Mouse (Mus musculus) kidney, postnatal 25 days (tissue): Measurements from ENCODE around the gene Pknox2.

ENCODE experiments used
- DNase-seq, 2 experiments: peaks; one replicate each; pipeline ENCODE4 v3.0.0; 2021; ENCODE audit warnings: mixed read lengths in 2 of 2

Gene Pknox2

DNA sequence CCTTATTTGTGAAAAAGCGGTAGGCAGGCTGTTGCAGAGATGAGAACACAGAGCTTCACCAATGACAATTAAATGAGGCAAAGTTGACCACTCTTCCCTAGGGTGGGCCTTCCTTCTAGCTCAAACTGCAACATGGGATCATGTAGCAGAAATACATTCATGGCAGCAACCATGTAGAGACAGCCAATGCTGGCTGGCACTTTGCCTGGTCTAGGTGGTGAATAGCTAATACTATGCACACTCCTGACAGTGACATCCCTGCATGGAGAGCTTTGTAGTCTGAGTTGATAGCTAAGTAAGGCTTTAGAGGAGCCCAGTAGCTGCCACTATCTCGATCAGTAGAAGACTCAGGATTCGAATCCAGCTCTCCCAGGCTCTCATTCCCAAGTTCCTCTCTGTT is 48.6 kb downstream of the Pknox2 start:
- no peak for DNase-seq

DNA sequence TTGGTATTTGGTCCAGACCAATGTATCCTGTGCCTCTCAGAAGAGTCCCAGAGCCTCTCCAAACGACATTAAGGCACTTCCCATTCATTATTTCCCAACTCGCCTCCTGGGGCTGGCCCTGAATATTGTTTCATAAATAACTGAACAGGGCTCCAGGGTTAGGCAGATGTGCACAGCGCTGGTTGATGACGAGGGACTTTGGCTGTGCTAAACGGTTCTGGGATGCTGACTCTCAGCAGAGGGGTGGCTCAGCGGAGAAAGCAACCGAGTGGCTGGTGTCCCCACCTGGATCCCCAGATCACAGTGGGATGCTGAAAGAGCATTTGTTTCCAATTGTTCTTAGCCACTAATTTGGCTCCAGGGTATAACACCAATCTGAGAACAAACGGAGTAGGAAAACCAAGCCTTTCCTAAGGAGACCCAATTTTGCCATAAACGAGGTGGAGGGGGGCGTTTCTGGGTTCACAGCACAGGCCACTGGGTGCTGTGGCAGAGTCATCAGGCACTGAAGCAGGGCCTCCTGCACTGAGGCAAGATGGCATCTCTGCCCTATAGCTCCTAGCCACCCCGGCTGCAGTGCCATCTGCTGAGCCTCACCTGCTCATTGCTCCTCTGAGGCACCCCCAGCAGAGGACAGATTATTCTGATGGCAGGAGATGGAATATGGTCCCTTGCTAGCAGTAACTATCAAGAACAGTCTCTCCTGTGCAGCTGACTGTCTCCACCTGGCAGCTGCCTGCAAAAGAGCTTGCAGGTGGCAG is 52.8 kb downstream of the Pknox2 start:
- peak in 1 of 2 experiments; percentile 32 for DNase-seq

DNA sequence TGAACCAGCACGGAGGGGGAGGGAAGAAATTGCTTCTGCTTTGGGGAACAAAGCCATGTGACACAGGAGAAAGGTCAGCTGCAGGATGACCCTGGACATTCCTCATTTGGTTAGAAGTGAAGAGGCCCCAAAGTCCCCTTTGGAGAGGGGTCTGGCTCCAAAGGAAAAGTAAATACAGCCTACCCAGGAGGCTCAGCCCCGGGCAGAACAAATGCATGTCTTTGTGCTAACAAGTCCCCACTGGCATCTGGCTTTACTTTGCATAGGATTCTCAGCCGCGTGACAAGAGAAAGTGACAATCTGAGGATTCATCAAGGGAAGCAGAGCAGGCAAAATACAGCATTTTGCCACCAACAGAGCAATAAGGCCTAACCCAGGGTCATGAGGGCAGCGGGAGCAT is 54.1 kb downstream of the Pknox2 start:
- DNase-seq, result peak in 1 of 2 experiments; percentile 27

DNA sequence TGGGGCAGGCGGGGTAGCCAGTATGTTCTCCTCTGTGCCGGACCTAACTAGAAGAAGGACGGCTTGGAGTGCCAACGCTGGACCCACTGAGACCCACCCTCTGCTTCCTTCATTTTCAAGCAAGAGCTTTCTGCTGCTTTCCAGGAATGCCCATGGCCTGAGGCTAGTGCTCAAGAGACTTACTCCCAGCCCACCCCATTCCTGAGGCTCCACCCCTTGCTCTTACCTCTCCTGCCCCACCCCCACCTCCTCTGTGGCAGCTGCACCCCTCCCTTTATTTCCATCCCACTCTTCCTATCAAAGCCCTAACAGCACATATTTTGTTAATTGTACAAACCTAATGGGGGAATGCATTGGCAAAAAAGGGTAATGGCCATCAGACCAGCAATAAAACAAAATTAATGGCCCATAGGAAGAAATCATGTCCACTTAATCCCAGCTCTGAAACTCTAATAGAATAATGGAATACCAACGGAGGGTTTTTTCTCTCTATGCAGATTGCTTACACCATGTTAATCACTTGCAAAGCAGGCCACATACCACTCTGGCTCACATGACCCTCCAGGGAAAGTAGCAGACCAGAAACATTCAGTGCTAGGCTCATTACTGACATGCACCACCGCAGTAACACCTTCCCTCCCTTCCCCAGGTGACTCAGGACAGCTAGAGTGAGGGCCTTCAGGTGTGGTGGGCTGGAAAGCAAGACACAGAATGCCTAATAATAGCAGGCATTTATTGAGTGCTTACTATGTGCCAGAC is 57.1 kb downstream of the Pknox2 start:
- peak; percentile 38 to 60 for DNase-seq

DNA sequence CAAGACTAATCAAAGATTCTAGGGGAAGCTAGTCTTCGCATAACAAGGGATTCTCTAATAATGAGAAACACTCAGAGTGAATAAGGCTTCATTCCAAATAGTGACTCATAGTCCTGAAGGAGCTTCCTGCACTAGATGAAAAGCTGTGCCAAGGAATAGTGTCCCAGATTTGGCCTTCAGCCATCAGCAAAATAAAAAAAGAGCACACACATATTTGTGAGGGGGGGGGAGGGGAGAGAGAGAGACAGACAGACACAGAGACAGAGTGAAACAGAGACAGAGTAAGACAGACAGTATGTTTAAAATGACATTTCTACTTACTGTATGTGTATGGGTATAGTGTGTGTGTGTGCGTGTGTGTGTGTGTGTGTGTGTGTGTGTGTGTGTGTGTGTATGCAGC is 61.8 kb downstream of the Pknox2 start:
- DNase-seq, result peak in 1 of 2 experiments; percentile 25

DNA sequence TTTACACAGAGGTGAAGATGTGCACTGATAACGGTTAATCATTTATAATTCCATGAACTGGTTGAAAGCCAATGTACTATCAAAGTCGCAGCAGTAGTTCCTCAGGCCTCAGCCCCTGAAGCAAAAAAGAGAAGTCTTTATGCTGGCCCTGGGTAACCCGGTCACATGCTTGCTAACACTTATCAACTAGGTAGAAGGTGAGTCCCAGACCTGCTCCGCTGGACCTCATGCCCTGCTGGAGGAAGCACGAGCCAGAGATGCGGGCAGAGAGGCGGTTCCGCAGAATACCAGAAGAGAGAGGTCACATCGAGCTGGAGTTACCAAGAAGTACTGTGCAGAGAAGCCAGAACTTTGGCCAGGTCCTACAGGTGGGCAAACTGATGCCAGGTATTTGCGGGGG is 65.0 kb downstream of the Pknox2 start:
- DNase-seq, result peak; percentile 21 to 77

DNA sequence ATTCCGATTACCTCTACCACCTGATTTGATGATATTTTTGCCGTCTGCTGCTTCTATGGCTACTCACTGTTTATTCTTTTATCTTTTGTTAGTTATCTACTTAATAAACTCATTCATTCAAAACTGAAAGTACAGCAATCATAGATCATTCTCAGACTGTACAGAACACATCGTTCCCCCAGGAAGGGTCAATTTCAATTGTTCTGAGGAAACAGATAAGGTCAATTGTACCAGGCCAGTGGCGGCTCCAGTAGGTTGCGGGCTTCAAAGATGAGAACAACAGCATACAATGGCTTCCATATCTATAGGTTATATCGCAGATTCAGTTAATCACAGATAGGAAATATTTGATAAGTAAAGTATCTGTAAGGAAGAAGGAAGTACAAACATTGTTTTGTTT is 66.9 kb downstream of the Pknox2 start:
- no peak for DNase-seq

DNA sequence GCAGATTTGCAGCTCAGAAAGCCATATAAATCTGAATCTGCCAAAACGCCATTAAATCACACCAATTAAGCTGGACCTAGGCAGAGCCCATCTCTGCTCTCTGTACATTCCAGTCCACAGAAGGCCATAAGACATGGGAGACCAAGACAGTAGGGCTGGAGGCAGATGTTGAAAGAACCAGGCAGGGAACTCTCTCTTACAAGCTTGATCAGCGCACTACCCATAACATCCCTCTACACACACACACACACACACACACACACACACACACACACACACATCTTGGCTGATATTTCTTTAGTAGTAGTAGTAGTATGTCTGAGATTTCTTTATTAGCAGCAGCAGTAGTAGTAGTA is 70.2 kb downstream of the Pknox2 start:
- DNase-seq, result no peak

DNA sequence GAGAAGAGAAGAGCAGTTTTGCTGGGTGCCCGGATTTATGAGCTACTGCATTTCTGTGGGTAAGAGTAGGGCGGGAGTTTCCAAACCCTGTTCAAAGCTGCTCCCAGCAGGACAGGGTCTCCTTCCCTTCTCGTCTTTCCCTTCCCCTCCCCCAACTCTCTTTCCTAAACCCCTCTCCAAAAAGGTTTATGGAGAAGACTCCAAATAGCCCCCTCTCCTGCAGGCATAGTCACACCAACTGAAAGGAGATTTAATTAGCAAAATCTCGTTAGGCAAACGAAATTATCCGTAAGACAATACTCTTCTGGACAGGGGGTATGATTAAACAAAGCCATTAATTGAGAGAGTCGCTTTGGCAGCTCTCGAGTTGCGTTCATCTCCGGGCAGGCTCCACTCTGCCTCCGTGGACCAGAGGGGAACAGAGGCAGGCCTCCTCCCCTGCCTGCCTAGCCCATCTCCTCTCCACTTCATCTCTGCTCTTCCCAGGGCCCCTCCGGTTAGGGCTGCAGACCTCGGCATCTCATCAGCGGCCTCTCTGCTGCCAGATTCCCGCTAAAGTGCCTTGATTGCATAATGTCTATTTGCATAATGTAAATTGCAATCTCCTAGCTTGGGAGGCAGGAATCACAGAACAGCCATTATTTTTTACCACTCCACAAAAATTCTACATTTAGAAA is 70.7 kb downstream of the Pknox2 start:
- DNase-seq, result no peak

DNA sequence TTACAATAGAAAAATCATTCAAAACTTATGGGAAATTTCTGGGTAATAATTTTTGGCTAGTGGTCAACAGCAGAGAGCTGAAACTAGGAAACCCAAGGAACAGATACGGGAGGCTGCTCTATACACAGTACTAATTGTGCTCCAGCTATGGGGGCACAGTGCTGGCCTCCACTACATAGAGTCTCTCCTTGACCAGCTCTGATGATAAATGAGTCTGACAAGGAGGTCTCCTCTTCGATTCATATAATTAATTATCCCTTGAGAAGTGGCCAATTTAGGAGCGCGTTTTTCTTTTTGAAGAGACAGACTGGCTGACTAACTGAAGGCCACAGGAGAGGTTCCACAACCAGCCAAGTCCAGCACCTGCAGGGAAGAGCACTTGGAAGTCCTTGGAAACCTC is 71.3 kb downstream of the Pknox2 start:
- DNase-seq, result no peak

DNA sequence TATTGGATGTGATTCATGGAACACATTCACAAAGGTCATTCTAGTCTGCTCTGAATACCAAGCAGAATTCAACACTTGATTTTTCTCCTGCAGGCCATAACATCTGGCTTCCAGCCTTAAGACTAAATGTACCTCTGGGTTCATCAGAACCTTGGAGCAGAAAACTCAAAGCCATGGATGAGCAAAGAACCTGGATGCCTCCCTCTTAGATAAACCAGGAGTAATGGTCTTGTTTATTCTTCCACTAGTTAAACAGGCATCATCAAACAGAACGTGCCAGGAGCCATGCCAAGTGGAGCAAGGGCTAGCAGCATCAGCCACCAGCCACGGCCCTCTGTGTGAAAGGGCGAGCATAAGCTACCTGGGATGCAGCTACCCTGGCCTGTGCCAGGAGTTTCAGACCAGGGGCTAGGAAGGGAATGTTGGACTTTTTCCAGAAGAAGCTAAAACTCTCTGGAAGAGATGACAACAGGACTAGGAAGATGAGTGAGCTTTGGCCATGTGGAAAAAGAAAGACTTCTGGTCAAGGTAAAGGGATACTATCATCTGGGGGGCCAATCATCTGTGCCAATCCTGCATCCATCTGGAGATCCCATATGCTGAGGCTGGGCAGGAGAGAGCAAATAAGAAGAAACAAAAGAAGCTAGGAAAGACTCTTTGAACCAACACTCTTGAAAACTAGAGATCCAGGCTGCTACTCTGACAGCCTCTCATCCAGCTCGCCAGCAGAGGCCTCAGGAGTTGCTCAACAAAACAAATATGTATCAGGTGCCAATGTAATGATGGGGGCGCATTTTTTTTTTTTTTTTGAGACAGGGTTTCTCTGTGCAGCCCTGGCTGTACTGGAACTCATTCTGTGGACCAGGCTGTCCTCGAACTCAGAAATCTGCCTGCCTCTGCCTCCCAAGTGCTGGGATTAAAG is 77.6 kb downstream of the Pknox2 start:
- DNase-seq, result no peak

DNA sequence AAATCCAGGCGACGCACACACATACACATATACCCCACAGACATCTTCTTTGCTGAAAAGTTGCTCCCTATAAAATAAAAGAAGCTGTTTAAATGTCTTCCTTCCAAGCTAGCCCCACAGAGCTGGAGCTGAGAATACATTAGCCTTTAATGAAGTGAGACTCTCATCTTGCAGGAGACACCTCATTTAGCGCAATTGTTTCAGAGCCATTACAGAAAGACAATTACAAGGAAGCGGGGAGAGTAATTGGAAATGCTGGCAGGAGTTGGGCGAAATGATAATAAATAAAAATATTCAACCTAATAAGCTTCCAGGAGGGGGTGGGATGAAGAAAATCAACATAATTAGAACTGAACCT is 79.8 kb downstream of the Pknox2 start:
- no peak for DNase-seq

DNA sequence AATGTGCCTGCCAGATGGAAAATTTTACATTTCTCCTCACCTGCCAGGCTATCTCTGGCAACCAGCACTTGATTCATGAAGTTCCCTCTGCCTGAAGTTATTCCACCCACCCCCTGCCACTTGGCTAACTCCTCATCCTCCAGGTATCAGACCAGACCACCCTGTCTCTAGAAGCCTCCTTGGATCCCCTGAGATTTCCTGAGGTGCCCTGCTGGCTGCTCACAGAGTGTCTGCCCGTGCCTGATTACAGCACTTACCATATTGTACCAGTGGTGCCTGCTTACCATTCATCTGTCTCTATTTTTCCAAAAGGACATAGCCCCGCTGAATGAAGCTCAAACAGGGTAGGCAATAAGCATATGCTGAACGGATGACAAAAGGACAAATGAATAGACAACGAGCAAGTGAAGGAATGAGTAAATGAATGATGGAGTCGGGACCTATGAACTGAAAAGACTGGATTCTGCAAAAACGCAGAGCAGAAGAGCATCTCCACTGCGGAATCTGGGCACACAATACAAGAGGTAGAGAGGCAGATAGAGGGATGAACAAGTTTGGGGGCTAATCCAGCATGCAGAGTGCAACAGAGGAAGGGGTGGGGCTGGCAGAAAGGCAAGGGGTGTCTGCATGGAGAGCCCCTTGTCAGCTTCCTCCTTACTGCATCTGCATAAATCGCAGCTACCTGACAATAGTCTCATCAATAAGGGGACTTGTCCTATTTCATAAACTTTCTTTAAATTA is 80.3 kb downstream of the Pknox2 start:
- DNase-seq, result no peak

DNA sequence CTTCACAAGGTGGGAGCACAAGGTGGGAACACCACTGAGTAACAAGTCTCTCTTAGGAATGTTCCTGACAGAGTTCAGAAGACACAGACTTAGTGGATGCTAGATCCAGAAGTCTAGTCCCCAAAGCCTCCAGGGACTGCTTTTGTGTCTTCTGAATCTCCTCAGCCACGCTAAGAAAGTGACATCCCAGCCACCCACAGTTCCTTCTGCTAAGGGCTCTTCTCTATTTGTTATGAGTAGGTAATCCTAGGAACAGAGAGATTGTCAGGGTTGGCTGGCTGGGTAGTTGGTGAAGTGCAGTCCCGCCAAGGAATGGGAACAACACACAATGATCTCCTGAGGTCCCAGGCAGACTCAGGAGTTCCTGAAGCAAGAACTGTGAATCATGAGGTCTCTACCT is 85.6 kb downstream of the Pknox2 start:
- DNase-seq, result no peak

DNA sequence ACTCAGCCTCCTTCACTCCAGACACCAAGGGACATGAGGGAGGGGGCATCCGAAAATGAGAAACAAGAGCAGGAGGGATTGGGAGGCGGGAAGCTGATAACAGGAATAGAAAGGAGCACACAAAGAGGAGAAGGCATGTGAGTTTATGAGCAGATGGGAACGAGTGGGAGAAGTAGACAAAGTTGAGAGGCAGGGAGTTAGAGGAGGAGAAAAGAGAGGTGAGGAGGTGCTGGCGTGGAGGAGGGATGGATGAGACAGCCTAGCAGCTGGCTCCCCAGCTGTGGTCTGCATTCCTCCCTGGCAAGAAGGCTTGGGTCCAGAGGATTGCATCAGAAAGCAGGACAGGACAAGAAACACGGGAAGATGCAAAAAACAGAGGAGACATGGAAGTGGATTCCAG is 92.5 kb downstream of the Pknox2 start:
- peak in 1 of 2 experiments; percentile 8 for DNase-seq

DNA sequence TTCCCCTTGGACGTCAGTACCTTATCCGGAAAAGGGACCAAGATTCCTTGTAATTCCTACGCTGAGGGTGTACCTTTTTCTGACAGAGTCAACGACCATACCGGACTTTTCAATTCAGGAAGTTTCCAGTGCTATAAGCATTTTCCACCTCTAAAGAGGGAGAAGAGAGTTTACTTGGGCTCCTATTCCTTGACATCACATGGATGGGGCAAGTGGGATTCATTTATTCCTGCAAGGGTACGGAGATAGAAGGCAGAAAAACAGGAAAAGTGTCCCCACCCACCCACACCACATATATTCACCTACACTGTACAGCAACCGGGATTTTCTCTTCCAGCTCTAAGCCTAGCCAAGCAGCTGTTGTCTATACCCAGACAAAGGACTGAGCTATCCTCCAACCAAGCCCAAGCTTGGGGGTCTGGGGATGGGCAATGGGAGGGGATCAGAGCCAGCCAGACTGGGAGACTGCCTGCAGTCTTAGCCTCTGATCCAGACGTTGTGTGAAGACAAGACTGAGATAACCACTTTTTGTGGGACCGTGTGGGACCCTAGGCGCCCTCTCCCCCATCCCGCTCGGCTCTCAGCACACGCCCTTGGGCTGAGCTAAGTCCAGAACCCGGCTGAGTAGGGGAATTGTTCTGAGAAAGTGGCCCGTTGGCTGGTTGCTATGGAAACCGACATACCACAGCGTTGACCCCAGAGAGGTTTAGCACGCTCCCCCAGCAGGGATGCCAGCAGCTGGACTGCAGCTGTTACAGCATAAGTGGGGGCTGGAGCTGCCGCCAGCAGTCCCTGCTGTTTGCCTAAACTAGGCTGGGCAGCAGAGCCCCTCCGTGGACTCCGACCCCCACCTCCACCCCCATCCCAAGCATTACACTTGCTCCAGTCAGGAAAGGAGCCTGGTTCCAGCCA is 93.3 kb downstream of the Pknox2 start:
- DNase-seq, result peak; percentile 46 to 61

DNA sequence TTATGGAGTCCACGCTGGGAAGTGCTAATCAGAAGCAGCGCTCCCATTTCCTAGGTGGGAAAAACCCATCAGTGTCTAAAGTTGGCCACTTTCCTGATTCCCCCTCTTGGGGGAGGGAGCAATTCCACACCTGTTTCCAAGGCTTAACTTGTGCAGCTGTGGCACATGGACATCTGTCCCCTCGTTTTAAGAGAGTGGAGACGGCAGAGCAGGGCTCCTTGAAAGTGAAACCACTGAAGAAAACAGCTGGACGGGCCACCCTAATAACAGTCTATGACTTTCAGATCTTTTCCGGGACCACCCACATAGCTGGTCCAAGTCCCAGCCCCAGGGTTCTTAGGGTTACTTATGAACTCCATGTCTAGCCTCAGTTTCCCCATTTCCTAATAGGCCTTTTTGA is 94.2 kb downstream of the Pknox2 start:
- DNase-seq, result peak in 1 of 2 experiments; percentile 4

DNA sequence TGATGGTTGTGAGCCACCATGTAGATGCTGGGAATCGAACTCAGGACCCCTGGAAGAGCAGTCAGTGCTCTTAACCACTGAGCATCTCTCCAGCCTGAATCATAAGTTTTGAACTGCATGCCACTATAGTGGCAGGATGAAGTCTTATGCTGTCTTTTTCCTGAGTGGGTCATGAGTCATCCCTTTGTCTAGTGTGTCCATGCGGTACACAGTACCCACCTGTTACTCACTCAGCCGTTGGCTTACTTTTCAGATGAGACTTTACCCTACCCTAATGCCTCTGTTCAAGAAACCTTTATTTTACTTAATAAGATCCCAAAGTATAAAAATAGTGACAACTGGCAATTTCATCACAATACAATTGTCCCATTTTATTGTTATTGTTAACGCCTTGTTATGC is 95.5 kb downstream of the Pknox2 start:
- no peak for DNase-seq

DNA sequence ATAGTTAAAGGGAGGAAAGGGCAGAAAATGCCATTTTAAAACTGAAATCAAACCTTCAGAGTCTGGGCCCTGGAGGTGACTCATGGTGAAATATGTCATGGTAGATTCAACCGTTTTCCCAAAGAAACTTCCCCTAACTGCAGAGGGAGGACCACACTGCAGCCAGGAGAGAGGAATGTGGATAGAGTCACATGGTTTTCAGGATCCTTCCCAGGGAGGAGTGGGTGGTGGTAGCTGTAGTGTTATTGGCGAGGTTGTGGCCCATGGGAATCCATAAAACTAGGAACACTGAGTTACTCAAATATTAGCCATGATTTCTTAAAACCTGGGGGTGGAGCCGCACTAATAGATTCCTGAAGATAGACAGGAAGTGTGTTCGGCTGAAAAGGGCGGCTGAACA is 99.7 kb downstream of the Pknox2 start:
- no peak for DNase-seq

DNA sequence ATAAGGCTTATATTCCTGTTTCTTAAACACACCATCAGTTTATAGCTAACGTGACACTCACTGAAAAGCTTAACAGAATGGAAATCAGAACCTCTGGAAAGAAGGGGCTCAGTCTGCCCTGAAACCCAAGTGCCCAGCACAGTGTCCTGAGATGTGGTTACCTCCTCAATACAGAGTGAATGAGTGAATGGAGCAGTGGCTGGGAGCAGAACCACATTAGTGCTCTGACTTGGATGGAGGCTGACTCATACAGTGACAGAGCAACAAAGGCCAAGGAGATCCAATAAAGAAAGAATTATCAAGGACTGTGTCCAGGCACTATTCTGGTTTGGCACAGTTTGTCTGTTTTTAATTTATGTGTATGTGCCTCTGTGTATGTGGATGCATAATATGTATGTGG is 101.3 kb downstream of the Pknox2 start:
- no peak for DNase-seq

DNA sequence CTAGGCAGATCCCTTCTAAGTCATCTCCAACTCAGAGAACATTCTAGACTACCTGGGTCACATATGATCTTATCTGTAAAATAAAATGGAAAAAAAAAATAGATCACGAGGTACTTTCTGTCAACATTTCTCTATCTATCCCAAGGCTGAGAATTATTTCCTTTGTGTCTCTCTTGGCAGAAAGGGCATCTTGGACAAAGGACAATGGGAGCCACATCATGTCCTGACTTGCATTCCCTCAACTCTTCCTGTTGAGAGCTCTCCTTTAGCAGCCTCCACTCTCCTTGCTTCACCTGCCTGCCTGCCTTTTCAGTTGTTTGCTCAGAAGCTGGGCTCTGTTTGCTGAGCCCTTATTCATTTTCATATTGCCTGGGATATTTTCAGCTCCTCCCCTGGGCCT is 103.0 kb downstream of the Pknox2 start:
- no peak for DNase-seq
